Mouse (Mus musculus): ENCODE results near the gene Pgls.

- TF ChIP-seq CTCF (IDR thresholded peaks at IDR 0.05; ENCODE audit: borderline replicate concordance, extremely low read depth, insufficient read depth, insufficient read length) (no peak), POLR2A (IDR thresholded peaks at IDR 0.05; ENCODE audit: borderline replicate concordance, extremely low read depth, insufficient read depth, insufficient read length, poor library complexity, severe bottlenecking) (no peak)
These were observed 41.2 kb upstream of the Pgls start for GRCm38 (mm10) chr8:71550754-71551153.
